Mouse (Mus musculus) CH12.LX (cell line): Measurements from ENCODE around the gene Mgat5. TPM values are rescaled to one million over a fixed set of nuclear protein-coding genes. Genes with fewer than 3 reads are reported as not detected.

Source experiments
- DNase-seq: peaks from one replicate; pipeline ENCODE4 v3.0.0-alpha.2; 2013; ENCODE audit errors: extremely low read depth
- H3K27ac ChIP-seq: 2 replicates; pipeline ENCODE4 v1.5.1; 2012; ENCODE audit warnings: low read depth, mild to moderate bottlenecking, control low read depth, moderate library complexity; ENCODE audit not compliant: insufficient read depth
- H3K27me3 ChIP-seq: replicated peaks from 2 replicates; pipeline ENCODE3; 2012; ENCODE audit warnings: inconsistent platforms
- H3K36me3 ChIP-seq, 2 experiments: replicated peaks in 1 of 2; 2 replicates each; pipeline versions ENCODE3 to v1.6.1; 2012; ENCODE audit warnings: inconsistent platforms in 1 of 2, low read length in 1 of 2, mild to moderate bottlenecking in 1 of 2, mixed read lengths in 1 of 2, moderate library complexity in 1 of 2; ENCODE audit not compliant: control insufficient read depth in 1 of 2, insufficient read depth in 1 of 2
- H3K4me1 ChIP-seq, 2 experiments: 2 replicates each; pipeline ENCODE4 v1.6.1; 2012; ENCODE audit warnings: inconsistent platforms in 1 of 2, moderate library complexity in 1 of 2; ENCODE audit not compliant: insufficient read depth in 2 of 2, control insufficient read depth in 1 of 2
- H3K4me2 ChIP-seq: 2 replicates; pipeline ENCODE4 v1.6.1; 2012; ENCODE audit warnings: low read depth, mild to moderate bottlenecking, control low read depth; ENCODE audit not compliant: poor library complexity, insufficient read depth, severe bottlenecking
- H3K4me3 ChIP-seq, 3 experiments: fragments of 150-350 bp in 1 of 3; sonication (generic) in 1 of 3; replicated peaks in 1 of 3; 2 replicates each; pipeline versions ENCODE3 to v1.5.1; 2011 to 2012; ENCODE audit warnings: low read depth in 2 of 3, low read length in 2 of 3, mild to moderate bottlenecking in 2 of 3, moderate library complexity in 2 of 3, control low read depth in 1 of 3, improper control_type of control experiment in 1 of 3, inconsistent platforms in 1 of 3, mixed read lengths in 1 of 3; ENCODE audit not compliant: poor library complexity in 1 of 3
- H3K79me2 ChIP-seq: replicated peaks from 2 replicates; pipeline ENCODE4 v1.6.1; 2012; ENCODE audit warnings: mild to moderate bottlenecking, moderate library complexity; ENCODE audit not compliant: control insufficient read depth, poor library complexity, insufficient read depth, severe bottlenecking; ENCODE audit errors: extremely low read depth
- H3K9ac ChIP-seq: 2 replicates; pipeline ENCODE4 v1.6.1; 2012; ENCODE audit warnings: low read depth, mild to moderate bottlenecking, control low read depth, moderate library complexity; ENCODE audit not compliant: insufficient read depth
- H3K9me3 ChIP-seq: replicated peaks from 2 replicates; pipeline ENCODE3; 2012; ENCODE audit warnings: low read length, inconsistent platforms, mixed read lengths
- BHLHE40 ChIP-seq: IDR thresholded peaks from 2 replicates; pipeline ENCODE4 v1.6.1; 2011; ENCODE audit warnings: mild to moderate bottlenecking, low read depth, low read length, improper control_type of control experiment
- CHD2 ChIP-seq: IDR thresholded peaks from 2 replicates; pipeline ENCODE4 v1.6.1; 2011; ENCODE audit warnings: low read length, improper control_type of control experiment
- E2F4 ChIP-seq: IDR thresholded peaks from 2 replicates; pipeline ENCODE4 v1.6.1; 2011; ENCODE audit warnings: low read depth, low read length, improper control_type of control experiment; ENCODE audit not compliant: insufficient replicate concordance
- ELF1 ChIP-seq: IDR thresholded peaks from 2 replicates; pipeline ENCODE4 v1.6.1; 2014; ENCODE audit warnings: low read depth, mild to moderate bottlenecking, inconsistent platforms, low read length, improper control_type of control experiment
- ETS1 ChIP-seq: conservative IDR thresholded peaks from 2 replicates; pipeline ENCODE4 v1.6.1; 2012; ENCODE audit warnings: low read depth, mild to moderate bottlenecking, inconsistent platforms, low read length, improper control_type of control experiment, moderate library complexity
- GABPA ChIP-seq: IDR thresholded peaks from 2 replicates; pipeline ENCODE4 v1.6.1; 2012; ENCODE audit warnings: low read depth, low read length, improper control_type of control experiment, inconsistent platforms; ENCODE audit not compliant: insufficient replicate concordance
- HCFC1 ChIP-seq: IDR thresholded peaks from 2 replicates; pipeline ENCODE4 v1.6.1; 2012; ENCODE audit warnings: low read depth, mild to moderate bottlenecking, inconsistent platforms, low read length, improper control_type of control experiment
- IRF4 ChIP-seq: IDR thresholded peaks from 2 replicates; pipeline ENCODE4 v1.6.1; 2014; ENCODE audit warnings: low read depth, mild to moderate bottlenecking, inconsistent platforms, low read length, improper control_type of control experiment
- JUN ChIP-seq: IDR thresholded peaks from 2 replicates; pipeline ENCODE4 v1.6.1; 2011; ENCODE audit warnings: low read depth, mild to moderate bottlenecking, low read length, improper control_type of control experiment, moderate library complexity; ENCODE audit not compliant: insufficient read depth
- JUND ChIP-seq: conservative IDR thresholded peaks from 2 replicates; pipeline ENCODE4 v1.6.1; 2011; ENCODE audit warnings: low read depth, low read length, improper control_type of control experiment
- KAT2A ChIP-seq: IDR thresholded peaks from 2 replicates; pipeline ENCODE4 v1.6.1; 2012; ENCODE audit warnings: low read length, improper control_type of control experiment, inconsistent platforms; ENCODE audit not compliant: insufficient replicate concordance
- MAFK ChIP-seq: IDR thresholded peaks from 2 replicates; pipeline ENCODE4 v1.6.1; 2011; ENCODE audit warnings: low read length, improper control_type of control experiment; ENCODE audit not compliant: insufficient replicate concordance
- MAZ ChIP-seq: IDR thresholded peaks from 2 replicates; pipeline ENCODE4 v1.6.1; 2012; ENCODE audit warnings: low read depth, mild to moderate bottlenecking, inconsistent platforms, low read length, improper control_type of control experiment, moderate library complexity
- MYC ChIP-seq: IDR thresholded peaks from 2 replicates; pipeline ENCODE4 v1.6.1; 2011; ENCODE audit warnings: low read depth, mild to moderate bottlenecking, improper control_type of control experiment, low read length
- NELFE ChIP-seq: IDR thresholded peaks from 2 replicates; pipeline ENCODE4 v1.6.1; 2011; ENCODE audit warnings: low read depth, low read length, improper control_type of control experiment
- NRF1 ChIP-seq: IDR thresholded peaks from 2 replicates; pipeline ENCODE4 v1.6.1; 2014; ENCODE audit warnings: low read depth, mild to moderate bottlenecking, inconsistent platforms, low read length, improper control_type of control experiment, moderate library complexity
- PAX5 ChIP-seq: IDR thresholded peaks from 2 replicates; pipeline ENCODE4 v1.6.1; 2012; ENCODE audit warnings: low read length, inconsistent platforms, mixed read lengths
- POLR2A ChIP-seq: IDR thresholded peaks from 2 replicates; pipeline ENCODE4 v1.6.1; 2011; ENCODE audit warnings: low read depth, mild to moderate bottlenecking, improper control_type of control experiment, low read length
- RAD21 ChIP-seq: IDR thresholded peaks from 2 replicates; pipeline ENCODE4 v1.6.1; 2011; ENCODE audit warnings: low read depth, mild to moderate bottlenecking, low read length, improper control_type of control experiment, moderate library complexity
- UBTF ChIP-seq: IDR thresholded peaks from 2 replicates; pipeline ENCODE4 v1.6.1; 2012; ENCODE audit warnings: low read depth, mild to moderate bottlenecking, inconsistent platforms, low read length, improper control_type of control experiment, moderate library complexity
- USF2 ChIP-seq: conservative IDR thresholded peaks from 2 replicates; pipeline ENCODE4 v1.6.1; 2011; ENCODE audit warnings: low read depth, low read length, improper control_type of control experiment
- ZC3H11A ChIP-seq: IDR thresholded peaks from 2 replicates; pipeline ENCODE4 v1.6.1; 2012; ENCODE audit warnings: low read depth, mild to moderate bottlenecking, inconsistent platforms, low read length, improper control_type of control experiment
- ZMIZ1 ChIP-seq: IDR thresholded peaks from 2 replicates; pipeline ENCODE4 v1.6.1; 2012; ENCODE audit warnings: low read depth, mild to moderate bottlenecking, inconsistent platforms, low read length, improper control_type of control experiment
- ZNF384 ChIP-seq: IDR thresholded peaks from 2 replicates; pipeline ENCODE4 v1.6.1; 2012; ENCODE audit warnings: low read depth, low read length, improper control_type of control experiment, inconsistent platforms
- dilution Hi-C: fragments of 300-500 bp; cut with MboI; formaldehyde crosslinking; loops from 2 replicates; pipeline ENCODE4 v1.14.3; 2020; ENCODE audit warnings: low sequenced_read_pairs; ENCODE audit not compliant: extremely low pct_unique_long_range_greater_than_20kb, extremely low pct_ligation_motif_present
- in situ Hi-C: fragments of 300-500 bp; cut with MboI; formaldehyde crosslinking; loops from 3 replicates; pipeline ENCODE4 v1.14.3; 2019; ENCODE audit warnings: low sequenced_read_pairs, low pct_ligation_motif_present, low pct_unique_long_range_greater_than_20kb, mixed read lengths
- polyA plus RNA-seq: library from polyadenylated mRNA; unstranded; fragments of >175 nt; gene quantifications from 2 replicates; pipeline ENCODE4 v1.2.1, GENCODE M21; 2012; ENCODE audit warnings: low read depth; ENCODE audit not compliant: insufficient read length
- total RNA-seq, 2 experiments: library from RNA; depleted of rRNA; stranded (reverse); fragments of 300-350 nt in 1 of 2; fragments of >200 nt in 1 of 2; gene quantifications; 2 replicates each; pipeline ENCODE4 v1.2.3; 2012 to 2014

The Mgat5 gene
- total and polyA plus RNA-seq, 3 experiments, result 5.9 to 8.8 (median 6.6) TPM

GRCm38 (mm10) chr1:127214585-127215232 lies 9.9 kb downstream of the Mgat5 start:
- dilution Hi-C loops (no loop called here), in situ Hi-C loops (loop anchor here (25.0 kb wide), 1 partner anchor 473 kb away; the partner anchor contains the start of gene Tmem163)
- no peak for TF ChIP-seq CHD2
- no peak for TF ChIP-seq GABPA
- no peak for TF ChIP-seq HCFC1
- no peak for TF ChIP-seq NRF1
- TF ChIP-seq MAZ, result no peak
- no peak for TF ChIP-seq USF2
- TF ChIP-seq POLR2A, result no peak
- TF ChIP-seq ZMIZ1, result no peak
- no peak for TF ChIP-seq BHLHE40
- TF ChIP-seq IRF4, result no peak
- no peak for TF ChIP-seq ZNF384
- no peak for TF ChIP-seq RAD21
- no peak for TF ChIP-seq E2F4
- H3K4me3 ChIP-seq, result no peak overlapping the region
- H3K9ac ChIP-seq, result no peak overlapping the region
- H3K79me2 ChIP-seq, result 0 out of 2 replicates have a peak, but pooled peaks cover 2% of the 10 kb centered on the region
- no peak overlapping the region for H3K4me2 ChIP-seq
- DNase-seq, result no peak
- no peak overlapping the region for H3K27ac ChIP-seq
- no peaks in the 10 kb centered on the region for H3K9me3 ChIP-seq
- H3K36me3 ChIP-seq, result peaks cover 0 to 12% of the 10 kb centered on the region in 2 experiments
- H3K4me1 ChIP-seq, result peaks cover 15 to 68% of the 10 kb centered on the region in 2 experiments
- no peaks in the 10 kb centered on the region for H3K27me3 ChIP-seq

GRCm38 (mm10) chr1:127216979-127217378 lies 12.2 kb downstream of the Mgat5 start:
- Histone ChIP-seq H3K4me3 (no peak overlapping the region), H3K79me2 (0 out of 2 replicates have a peak, but pooled peaks cover 2% of the 10 kb centered on the region), H3K9me3 (peaks cover 3% of the 10 kb centered on the region), H3K27me3 (no peaks in the 10 kb centered on the region), H3K36me3 (peaks cover 0 to 9% of the 10 kb centered on the region in 2 experiments)
- DNase-seq, result no peak
- no peak for TF ChIP-seq PAX5
- TF ChIP-seq MAZ, result no peak
- no peak for TF ChIP-seq JUND
- no peak for TF ChIP-seq NELFE
- TF ChIP-seq ETS1, result no peak
- TF ChIP-seq JUN, result no peak
- no peak for TF ChIP-seq UBTF
- no peak for TF ChIP-seq KAT2A
- TF ChIP-seq MAFK, result no peak
- no peak for TF ChIP-seq ZC3H11A
- TF ChIP-seq ELF1, result no peak
- no peak for TF ChIP-seq CHD2
- TF ChIP-seq E2F4, result no peak
- TF ChIP-seq MYC, result no peak
- TF ChIP-seq, all 38 proteins: peak for 0
- no peak overlapping the region for H3K9ac ChIP-seq
- H3K4me1 ChIP-seq, result peaks cover 16 to 79% of the 10 kb centered on the region in 2 experiments
- H3K27ac ChIP-seq, result no peak overlapping the region
- in situ Hi-C loops (loop anchor here (25.0 kb wide), 1 partner anchor 470 kb away; the partner anchor contains the start of gene Tmem163), dilution Hi-C loops (no loop called here)
- H3K4me2 ChIP-seq, result no peak overlapping the region
